Mouse (Mus musculus) layer of hippocampus, postnatal 14 days (tissue): ENCODE results near the gene Gm10477. TPM values are rescaled to one million over a fixed set of nuclear protein-coding genes. Genes with fewer than 3 reads are reported as not detected.
"Not testable (repeated sequence)": the region's sequence is repeated elsewhere in the genome, so short reads cannot be mapped to it uniquely, and the experiment has no call there.

ENCODE experiments used
- DNase-seq, 2 experiments: peaks; one replicate each; pipeline ENCODE4 v3.0.0; 2021 to 2022; ENCODE audit warnings: low spot score in 2 of 2, mixed read lengths in 1 of 2
- long read RNA-seq, 2 experiments: library from polyadenylated mRNA; stranded (forward); transcript quantifications; one replicate each; pipeline ENCODE4 v2.0.0; 2021
- total RNA-seq, 2 experiments: library from RNA; stranded (reverse); gene quantifications; 2 replicates each; pipeline ENCODE4 v1.2.3; 2021

Gm10477 gene
- total RNA-seq: not detected
- long read RNA-seq, experiment 1: 0 reads
- long read RNA-seq, experiment 2: 0 reads

DNA sequence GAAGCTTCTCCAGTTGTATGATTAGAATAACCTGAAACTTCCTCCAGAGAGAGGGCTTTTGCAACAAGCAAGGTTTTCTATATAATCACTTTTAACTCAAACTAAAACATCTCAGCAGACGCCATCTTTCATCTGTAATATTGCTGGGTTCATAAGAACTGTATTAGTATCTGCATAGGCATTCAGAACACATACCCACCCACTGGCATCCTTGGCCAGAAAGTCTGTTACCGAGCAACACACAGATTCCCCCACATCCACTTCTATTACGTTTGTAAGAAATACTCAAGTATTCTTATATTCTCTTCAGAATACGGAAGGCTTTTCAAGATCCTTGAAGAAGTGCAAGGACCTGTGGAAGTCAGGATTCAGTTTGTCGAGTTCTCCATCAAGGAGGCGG lies at the start of gene Gm10477:
TSS of gene Gm10477 (plus strand) at position 301 of the 400 bp plus-strand sequence.
- not testable (repeated sequence) for DNase-seq

DNA sequence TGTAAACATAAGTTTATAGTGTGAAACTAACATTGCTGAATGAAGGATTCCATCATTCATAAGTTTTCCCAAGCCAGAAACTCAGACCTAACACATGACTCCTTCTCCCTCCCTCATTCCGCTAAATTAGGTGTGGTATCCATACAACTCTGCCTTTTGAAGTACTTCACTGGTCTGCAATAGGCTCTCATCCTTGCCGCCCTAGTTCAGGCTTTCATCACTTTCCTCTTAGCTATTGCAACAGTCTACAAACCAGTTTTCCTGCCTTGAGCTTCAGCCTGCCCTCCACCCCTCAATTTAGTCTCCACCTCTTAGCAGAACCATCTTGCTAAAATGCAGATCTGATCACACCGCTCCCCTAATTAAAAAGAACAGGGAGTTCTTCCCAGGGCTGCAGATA lies 47.0 kb upstream of the Gm10477 start:
- DNase-seq: no peak

DNA sequence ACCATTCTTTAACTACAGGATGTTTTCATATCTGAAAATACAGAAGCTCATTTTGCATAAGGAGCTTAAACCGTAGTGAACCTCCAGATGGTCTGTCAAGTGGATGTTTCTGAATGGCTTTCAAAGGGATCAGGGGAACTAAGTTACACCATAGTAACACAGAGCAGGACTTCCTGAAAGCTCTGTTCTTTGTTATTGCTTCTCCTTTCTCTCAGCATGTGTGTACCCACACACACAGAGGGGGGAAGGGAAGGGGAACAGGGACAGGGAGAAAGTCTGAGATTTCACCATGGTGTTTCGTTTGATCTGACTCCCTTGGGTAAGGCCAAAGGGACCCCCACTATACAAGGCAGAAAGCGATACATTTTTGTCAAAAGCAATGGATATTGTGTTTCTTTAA lies 42.6 kb upstream of the Gm10477 start:
- DNase-seq: no peak

DNA sequence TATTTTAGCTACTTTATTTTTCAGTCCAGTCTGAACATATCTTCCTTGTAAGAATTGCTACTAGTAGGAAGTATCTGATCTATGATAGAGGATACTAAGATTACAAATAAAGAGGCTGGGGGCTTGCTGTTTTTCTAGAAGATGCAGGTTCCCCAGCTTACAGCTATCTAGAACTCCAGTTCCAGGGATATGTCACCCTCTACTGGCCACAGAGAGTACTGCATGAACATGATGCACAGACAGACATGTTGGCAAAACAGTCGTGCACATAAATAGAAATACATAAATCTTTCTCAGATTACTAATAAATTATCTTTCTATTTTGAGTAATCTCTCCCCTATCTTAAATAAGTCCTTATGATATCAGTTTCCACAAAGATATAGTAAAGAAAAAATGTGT lies 34.8 kb upstream of the Gm10477 start:
- peak; percentile 57 to 74 for DNase-seq

DNA sequence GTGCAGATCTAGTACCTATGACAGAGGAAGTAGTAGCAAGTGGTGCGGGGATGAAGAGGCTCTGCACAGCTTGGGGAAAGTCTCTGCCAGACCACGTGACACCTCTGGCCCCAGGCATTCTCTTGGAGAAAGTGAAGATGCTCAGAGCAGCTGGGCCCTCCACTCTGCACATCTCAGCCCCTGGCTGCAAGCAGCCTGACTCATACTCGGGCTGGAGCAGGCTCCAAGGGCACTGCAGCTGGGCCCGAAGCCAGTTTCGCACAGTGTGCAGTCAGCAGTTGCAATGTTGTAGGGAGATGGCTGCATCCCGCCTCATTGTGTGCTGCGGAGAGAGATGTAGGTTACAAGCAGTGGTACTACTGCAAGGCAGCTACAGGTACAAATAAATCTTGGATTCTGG lies 27.3 kb upstream of the Gm10477 start:
- no peak for DNase-seq

DNA sequence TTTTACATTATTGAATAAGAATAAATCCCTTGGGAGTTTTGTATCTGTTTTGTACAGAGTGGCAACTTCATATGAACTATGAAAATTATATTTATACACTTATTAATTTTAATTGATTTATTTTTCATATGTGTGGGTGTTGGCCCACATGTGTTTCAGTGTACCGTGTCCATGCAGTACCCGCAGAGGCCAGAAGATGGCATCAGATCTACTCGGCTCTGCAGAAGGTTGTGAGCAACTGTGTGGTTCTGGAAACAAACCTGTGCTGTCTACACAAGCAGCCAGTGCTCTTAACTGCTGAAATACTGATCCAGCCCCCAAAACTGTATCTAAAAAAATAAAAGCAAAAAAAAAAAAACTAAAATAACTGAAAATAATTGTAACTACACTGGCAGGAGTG lies 6.7 kb downstream of the Gm10477 start:
- peak; percentile 58 to 62 for DNase-seq

DNA sequence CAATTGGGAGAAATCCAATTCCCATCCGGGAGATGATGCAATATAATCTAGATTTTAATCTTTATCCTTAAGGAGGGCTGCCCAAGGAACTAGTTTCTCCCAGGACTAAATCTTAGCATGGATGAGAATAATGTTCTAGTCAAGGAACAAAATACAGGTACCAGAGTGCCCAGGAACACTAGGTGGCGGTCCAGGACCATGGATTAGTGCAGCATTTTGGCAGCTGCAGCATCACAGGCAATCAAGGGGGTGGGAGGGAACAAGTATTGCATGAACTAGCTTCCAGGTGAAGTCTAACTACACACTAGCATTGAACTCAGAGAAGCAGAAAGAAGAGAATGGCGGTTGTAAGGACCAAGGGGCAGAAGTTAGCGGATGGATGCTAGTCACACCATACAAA lies 12.6 kb downstream of the Gm10477 start:
- DNase-seq: peak; percentile 9 to 33

DNA sequence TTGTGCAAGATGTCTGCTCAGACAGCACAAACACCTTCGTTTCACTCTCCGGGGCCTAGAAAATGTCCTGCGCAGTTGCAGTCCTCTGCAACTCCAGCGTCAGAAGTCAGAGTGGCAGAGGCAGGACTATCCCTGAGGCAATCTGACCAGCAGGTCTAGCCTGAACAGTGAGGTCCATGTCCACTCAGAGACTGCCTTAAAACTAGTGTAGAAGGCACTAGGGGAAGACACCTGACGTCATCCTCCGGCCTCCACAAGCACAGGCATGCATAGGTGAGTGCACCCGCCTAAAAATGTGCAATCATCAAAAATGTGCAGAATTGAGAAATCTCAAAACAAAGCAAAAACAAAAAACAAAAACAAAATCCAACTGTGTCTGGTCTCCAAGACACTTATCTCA lies 25.0 kb downstream of the Gm10477 start, which contains the start of gene Gm648:
TSS of gene Gm648 (minus strand) at position 101 of the 400 bp plus-strand sequence.
- no peak for DNase-seq

DNA sequence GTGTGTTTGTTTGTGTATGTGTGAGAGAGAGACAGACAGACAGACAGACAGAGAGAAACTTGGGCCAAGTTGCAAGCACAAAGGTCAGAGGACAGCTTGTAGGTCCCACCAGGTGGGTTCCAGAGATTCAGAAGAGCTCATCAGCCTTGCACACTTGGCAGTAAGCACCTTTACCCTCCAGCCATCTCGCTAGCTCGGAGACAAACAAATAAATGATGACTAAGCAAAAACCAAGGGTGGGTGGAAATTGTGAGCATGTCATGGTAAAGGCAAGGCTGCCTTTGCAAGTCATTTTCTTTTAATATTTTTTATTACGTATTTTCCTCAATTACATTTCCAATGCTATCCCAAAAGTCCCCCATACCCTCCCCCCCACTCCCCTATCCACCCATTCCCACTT lies 29.0 kb downstream of the Gm10477 start:
- no peak for DNase-seq

DNA sequence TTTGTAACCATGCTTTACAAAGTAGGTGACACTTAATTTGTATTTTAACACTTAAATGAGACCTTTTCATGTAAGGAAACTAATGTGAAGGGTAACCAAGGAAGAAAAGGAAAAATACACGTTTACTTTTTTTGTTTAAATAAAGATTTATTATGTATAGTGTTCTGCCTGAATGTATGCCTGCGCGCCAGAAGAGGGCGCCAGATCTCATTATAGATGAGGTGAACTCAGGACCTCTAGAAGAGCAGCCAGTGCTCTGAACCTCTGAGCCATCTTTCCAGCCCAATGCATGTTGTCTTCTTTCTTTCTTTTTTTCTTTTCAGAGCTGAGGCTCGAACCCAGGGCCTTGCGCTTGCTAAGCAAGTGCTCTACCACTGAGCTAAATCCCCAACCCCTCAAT lies 47.9 kb downstream of the Gm10477 start:
- DNase-seq: no peak

Other genes with a start within 250 kb of the Gm10477 start
- gene Zfp449, start 178.3 kb upstream of the Gm10477 start, total RNA-seq: 1 to 10 TPM; 3.7 to 4.0 TPM
- 10 to 100 TPM; 30.4 to 35.7 TPM for gene Smim10l2a, start 150.2 kb upstream of the Gm10477 start, total RNA-seq
- not detected for gene Gm2174, start 76.8 kb upstream of the Gm10477 start, total RNA-seq
- gene Ints6l, start 69.9 kb upstream of the Gm10477 start, total RNA-seq: 10 to 100 TPM; 30.6 to 40.6 TPM
- not detected for gene Gm648, start 24.9 kb downstream of the Gm10477 start, total RNA-seq
- 10 to 100 TPM; 33.5 to 34.1 TPM for gene Mmgt1, start 73.3 kb downstream of the Gm10477 start, total RNA-seq
- 10 to 100 TPM; 87.0 to 87.9 TPM for gene Slc9a6, start 85.0 kb downstream of the Gm10477 start, total RNA-seq
- 100 to 1,000 TPM; 108 to 124 TPM for gene Fhl1, start 207.0 kb downstream of the Gm10477 start, total RNA-seq